Mouse (Mus musculus) lung, postnatal 0 days (tissue): ENCODE results near the gene Calml3. TPM values are rescaled to one million over a fixed set of nuclear protein-coding genes. Genes with fewer than 3 reads are reported as not detected.

Experiments
- ATAC-seq: fragments of 200-750 bp; cut with Nextera tagmentation; 2 replicates; pipeline ENCODE4 v1.8.0; 2017; ENCODE audit warnings: moderate library complexity
- DNase-seq: peaks from one replicate; pipeline ENCODE4 v3.0.0-alpha.2; 2016; ENCODE audit warnings: low spot score
- H3K27ac ChIP-seq: fragments of 300-500 bp; sonication (generic); 2 replicates; pipeline ENCODE4 v1.5.1; 2014; ENCODE audit warnings: antibody characterized with exemption, mild to moderate bottlenecking, low read length, mixed read lengths
- H3K27me3 ChIP-seq: fragments of 300-500 bp; sonication (generic); replicated peaks from 2 replicates; pipeline ENCODE4 v1.6.1; 2014; ENCODE audit warnings: low read length, mixed read lengths; ENCODE audit not compliant: insufficient read depth
- H3K36me3 ChIP-seq: fragments of 300-500 bp; sonication (generic); 2 replicates; pipeline ENCODE4 v1.6.1; 2014; ENCODE audit warnings: low read length, mixed read lengths; ENCODE audit not compliant: insufficient read depth
- H3K4me1 ChIP-seq: fragments of 300-500 bp; sonication (generic); 2 replicates; pipeline ENCODE4 v1.6.1; 2014; ENCODE audit warnings: antibody characterized with exemption, low read depth, low read length, mixed read lengths; ENCODE audit not compliant: insufficient read depth
- H3K4me2 ChIP-seq: fragments of 300-500 bp; sonication (generic); replicated peaks from 2 replicates; pipeline ENCODE4 v1.6.1; 2014; ENCODE audit warnings: low read depth, mild to moderate bottlenecking, low read length, moderate library complexity, mixed read lengths
- H3K4me3 ChIP-seq: fragments of 300-500 bp; sonication (generic); 2 replicates; pipeline ENCODE4 v1.5.1; 2014; ENCODE audit warnings: low read depth, low read length
- H3K9ac ChIP-seq: fragments of 300-500 bp; sonication (generic); replicated peaks from 2 replicates; pipeline ENCODE4 v1.6.1; 2014; ENCODE audit warnings: low read depth, mild to moderate bottlenecking
- H3K9me3 ChIP-seq: fragments of 300-500 bp; sonication (generic); 2 replicates; pipeline ENCODE4 v1.6.1; 2016; ENCODE audit warnings: low read length, mixed read lengths
- CTCF ChIP-seq: IDR thresholded peaks from 2 replicates; pipeline ENCODE4 v1.5.1; 2016; ENCODE audit warnings: antibody characterized with exemption, mild to moderate bottlenecking
- EP300 ChIP-seq: IDR thresholded peaks from 2 replicates; pipeline ENCODE4 v1.6.1; 2016; ENCODE audit warnings: antibody characterized with exemption, mild to moderate bottlenecking, control low read depth
- WGBS: fragments of 180-500 bp; shearing (Covaris S2); extraction: QIAGEN DNeasy Blood & Tissue Kit; methylation state at CpG from one replicate; pipeline ENCODE4 v1.1.7; 2014; 5-methylcytosine and 5-hydroxymethylcytosine counted together
- polyA plus RNA-seq: library from polyadenylated mRNA; unstranded; fragments of >200 nt; fragmentation: Nextera tagmentation; extraction: Ambion mirVana; gene quantifications from 2 replicates; pipeline ENCODE4 v1.2.1, GENCODE M21; 2015

Calml3 gene
- polyA plus RNA-seq, 1 experiment from 2014 or later = 0.19 TPM

- DNase-seq (no peak), ATAC-seq (no peak)
- WGBS = 70% methylated on average over 5 of the region's 5 CpGs
- no peaks in the 10 kb centered on the region for H3K36me3 ChIP-seq
- no peak overlapping the region for H3K9ac ChIP-seq
- TF ChIP-seq CTCF = no peak
- no peak for TF ChIP-seq EP300
- H3K4me1 ChIP-seq = no peaks in the 10 kb centered on the region; the same call in 1 of the 2 replicates
- no peaks in the 10 kb centered on the region for H3K9me3 ChIP-seq
- no peak overlapping the region for H3K27ac ChIP-seq
- H3K4me3 ChIP-seq = no peak overlapping the region
- no peak overlapping the region for H3K4me2 ChIP-seq
- H3K27me3 ChIP-seq = no peaks in the 10 kb centered on the region
These were observed 26.8 kb downstream of the Calml3 start for GRCm38 (mm10) chr13:3777216-3777912.

- no peaks in the 10 kb centered on the region for H3K9me3 ChIP-seq
- H3K4me3 ChIP-seq = no peak overlapping the region
- DNase-seq (no peak), ATAC-seq (peak; percentile 9; the same call in 1 of the 2 replicates)
- no peaks in the 10 kb centered on the region; the same call in 1 of the 2 replicates for H3K4me1 ChIP-seq
- H3K4me2 ChIP-seq = no peak overlapping the region
- no peak overlapping the region for H3K9ac ChIP-seq
- H3K36me3 ChIP-seq = no peaks in the 10 kb centered on the region
- no peaks in the 10 kb centered on the region for H3K27me3 ChIP-seq
- TF ChIP-seq EP300 = no peak
- 77% methylated on average over 4 of the region's 4 CpGs for WGBS
- H3K27ac ChIP-seq = no peak overlapping the region
These were observed 27.7 kb downstream of the Calml3 start for GRCm38 (mm10) chr13:3776446-3776845.

GRCm38 (mm10) chr13:3774991-3775390, 29.1 kb downstream of the Calml3 start:
- H3K4me1 ChIP-seq = peaks cover 7% of the 10 kb centered on the region; the same call in 1 of the 2 replicates
- no peak overlapping the region for H3K4me3 ChIP-seq
- H3K4me2 ChIP-seq = no peak overlapping the region
- no peaks in the 10 kb centered on the region for H3K36me3 ChIP-seq
- WGBS = 78% methylated on average over 4 of the region's 4 CpGs
- no peak for ATAC-seq
- no peak overlapping the region for H3K27ac ChIP-seq
- no peaks in the 10 kb centered on the region for H3K9me3 ChIP-seq
- DNase-seq = no peak
- no peak for TF ChIP-seq EP300
- no peak for TF ChIP-seq CTCF
- no peaks in the 10 kb centered on the region for H3K27me3 ChIP-seq
- no peak overlapping the region for H3K9ac ChIP-seq

DNA sequence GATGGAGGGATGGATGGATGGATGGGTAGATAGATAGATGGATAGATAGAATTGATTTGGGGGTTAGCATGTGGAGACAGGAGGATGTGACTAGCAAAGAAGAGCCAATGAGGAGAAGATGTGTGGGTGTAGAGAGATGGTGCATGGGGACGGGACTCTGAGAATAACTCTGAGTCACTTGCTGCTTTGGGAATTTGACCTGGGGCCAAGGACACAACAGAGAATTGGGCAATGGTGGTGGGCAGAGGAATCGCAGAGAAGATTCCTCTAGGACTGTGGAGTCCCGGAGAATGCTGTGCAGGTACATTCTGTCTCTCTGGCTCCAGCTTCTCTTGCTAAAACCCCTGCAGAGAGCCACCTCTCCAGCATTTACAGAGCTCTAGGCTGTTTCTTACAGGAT, 29.8 kb downstream of the Calml3 start:
- ATAC-seq (no peak), DNase-seq (no peak)
- 87% methylated on average over 3 of the region's 3 CpGs for WGBS
- Histone ChIP-seq H3K4me1 (peaks cover 9% of the 10 kb centered on the region; the same call in 1 of the 2 replicates), H3K36me3 (no peaks in the 10 kb centered on the region), H3K27me3 (no peaks in the 10 kb centered on the region), H3K4me3 (no peak overlapping the region), H3K9ac (no peak overlapping the region), H3K9me3 (no peaks in the 10 kb centered on the region), H3K27ac (no peak overlapping the region), H3K4me2 (no peak overlapping the region)
- TF ChIP-seq EP300 (no peak), CTCF (no peak)

DNA sequence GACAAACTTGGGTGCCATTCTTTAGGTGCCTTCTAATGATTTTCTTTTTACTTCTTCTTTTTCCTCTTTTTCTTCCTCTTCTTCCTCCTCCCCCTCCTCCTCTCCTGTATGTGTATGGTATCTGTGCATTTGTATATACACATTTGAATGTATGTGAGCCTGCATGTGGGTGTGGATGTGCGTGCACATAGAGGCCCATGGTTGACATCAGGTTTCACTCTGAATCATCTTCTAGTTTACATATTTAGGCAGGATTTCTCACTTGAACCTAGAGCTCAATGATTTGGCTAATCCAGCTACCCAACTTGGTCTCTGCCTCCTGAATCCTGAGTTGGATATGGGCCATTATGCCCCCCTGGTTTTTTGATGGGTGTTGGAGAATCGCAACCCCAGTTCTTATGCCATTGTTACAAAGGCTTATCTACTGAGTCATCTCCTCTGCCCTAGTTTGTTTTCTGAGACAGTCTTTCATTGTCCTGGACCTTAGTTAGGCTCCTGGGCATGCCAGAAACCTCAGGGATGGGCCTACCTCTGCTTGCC, 30.9 kb downstream of the Calml3 start:
- TF ChIP-seq CTCF = no peak
- no peak for TF ChIP-seq EP300
- Histone ChIP-seq H3K27me3 (no peaks in the 10 kb centered on the region), H3K9me3 (no peaks in the 10 kb centered on the region), H3K4me1 (peaks cover 17% of the 10 kb centered on the region; the same call in 1 of the 2 replicates), H3K4me3 (no peak overlapping the region), H3K4me2 (no peak overlapping the region), H3K36me3 (no peaks in the 10 kb centered on the region), H3K9ac (no peak overlapping the region), H3K27ac (no peak overlapping the region)
- DNase-seq (no peak), ATAC-seq (no peak)
- whole genome bisulfite sequencing = 81% methylated on average over 2 of the region's 2 CpGs

GRCm38 (mm10) chr13:3771221-3771620, 32.9 kb downstream of the Calml3 start:
- H3K9me3 ChIP-seq = no peaks in the 10 kb centered on the region
- DNase-seq = no peak

More at GRCm38 (mm10) chr13:3771221-3771620, 32.9 kb downstream of the Calml3 start:
- H3K4me1 ChIP-seq = peaks cover 17% of the 10 kb centered on the region; the same call in 1 of the 2 replicates
- H3K27me3 ChIP-seq = no peaks in the 10 kb centered on the region
- H3K9ac ChIP-seq = no peak overlapping the region
- H3K27ac ChIP-seq = peak overlapping the region; percentile 61
- no peak overlapping the region for H3K4me3 ChIP-seq
- WGBS = 91% methylated on average over 5 of the region's 5 CpGs
- no peak for TF ChIP-seq CTCF
- no peak for TF ChIP-seq EP300
- no peak for ATAC-seq
- H3K4me2 ChIP-seq = no peak overlapping the region
- H3K36me3 ChIP-seq = no peaks in the 10 kb centered on the region
